Mouse (Mus musculus) intestine, embryonic 16.5 days (tissue): ENCODE measurements at regions not wholly inside any gene's neighbourhood (a gene's known extent, or its start where the extent isn't known, plus 50 kb on each side); places are given as distances from the start of the nearest gene placed in this dataset.

Experiments
- ATAC-seq: fragments of 200-750 bp; cut with Nextera tagmentation; 2 replicates; pipeline ENCODE4 v1.8.0; 2017; ENCODE audit warnings: moderate TSS enrichment, moderate library complexity
- H3K27ac ChIP-seq: fragments of 300-500 bp; sonication (generic); 2 replicates; pipeline ENCODE4 v1.5.1; 2014; ENCODE audit warnings: mild to moderate bottlenecking, low read length
- H3K27me3 ChIP-seq: fragments of 300-500 bp; sonication (generic); replicated peaks from 2 replicates; pipeline ENCODE4 v1.6.1; 2014; ENCODE audit warnings: low read length, control low read depth, mixed read lengths; ENCODE audit not compliant: control insufficient read depth, insufficient read depth
- H3K36me3 ChIP-seq: fragments of 300-500 bp; sonication (generic); 2 replicates; pipeline ENCODE4 v1.6.1; 2014; ENCODE audit warnings: low read length, control low read depth; ENCODE audit not compliant: control insufficient read depth, insufficient read depth
- H3K4me1 ChIP-seq: fragments of 300-500 bp; sonication (generic); 2 replicates; pipeline ENCODE4 v1.6.1; 2014; ENCODE audit warnings: low read length, control low read depth, mixed read lengths; ENCODE audit not compliant: control insufficient read depth, insufficient read depth
- H3K4me2 ChIP-seq: fragments of 300-500 bp; sonication (generic); 2 replicates; pipeline ENCODE4 v1.6.1; 2014; ENCODE audit warnings: low read depth, low read length, control low read depth
- H3K4me3 ChIP-seq: fragments of 300-500 bp; sonication (generic); 2 replicates; pipeline ENCODE4 v1.5.1; 2014; ENCODE audit warnings: mild to moderate bottlenecking, low read length
- H3K9ac ChIP-seq: fragments of 300-500 bp; sonication (generic); 2 replicates; pipeline ENCODE4 v1.6.1; 2014; ENCODE audit warnings: low read depth, low read length
- H3K9me3 ChIP-seq: fragments of 300-500 bp; sonication (generic); 2 replicates; pipeline ENCODE4 v1.6.1; 2016; ENCODE audit warnings: low read length, control low read depth; ENCODE audit not compliant: control insufficient read depth
- WGBS: fragments of 180-500 bp; shearing (Covaris S2); extraction: QIAGEN DNeasy Blood & Tissue Kit; methylation state at CpG from one replicate; pipeline ENCODE4 v1.1.7; 2014; 5-methylcytosine and 5-hydroxymethylcytosine counted together

DNA sequence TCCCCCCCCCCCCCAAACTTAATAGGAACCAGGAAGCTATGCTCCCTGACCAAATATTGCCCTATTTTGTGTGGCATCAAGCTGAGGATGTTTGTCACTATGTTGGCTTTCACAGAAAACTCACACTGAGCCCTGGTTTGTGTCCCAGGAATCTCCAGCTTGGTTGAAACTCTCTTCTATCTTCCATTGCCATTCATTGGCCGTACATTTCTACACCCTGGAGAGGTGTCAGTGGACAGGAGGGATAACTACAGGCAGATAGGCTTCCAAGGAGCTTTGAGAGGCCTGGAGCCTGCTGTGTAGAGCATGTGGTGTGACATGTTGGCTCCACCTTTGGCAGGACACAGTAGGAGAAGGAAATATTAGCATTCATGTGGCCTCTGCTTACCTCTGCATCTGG is 478.9 kb downstream of the Glrx3 start:
- 81% methylated on average over 1 of the region's 1 CpGs for WGBS
- Histone ChIP-seq H3K27ac (no peak overlapping the region), H3K4me1 (no peaks in the 10 kb centered on the region), H3K4me2 (no peak overlapping the region), H3K36me3 (no peaks in the 10 kb centered on the region), H3K9me3 (no peaks in the 10 kb centered on the region), H3K4me3 (no peak overlapping the region), H3K9ac (no peak overlapping the region), H3K27me3 (no peaks in the 10 kb centered on the region)
- ATAC-seq: no peak

- H3K27ac ChIP-seq: no peak overlapping the region
- no peaks in the 10 kb centered on the region for H3K36me3 ChIP-seq
- no peak overlapping the region for H3K4me2 ChIP-seq
- no peaks in the 10 kb centered on the region for H3K27me3 ChIP-seq
- no peak overlapping the region for H3K4me3 ChIP-seq
- H3K4me1 ChIP-seq: no peaks in the 10 kb centered on the region
- H3K9ac ChIP-seq: no peak overlapping the region
- ATAC-seq: peak; percentile 75
- no peaks in the 10 kb centered on the region for H3K9me3 ChIP-seq
- WGBS: 48% methylated on average over 7 of the region's 7 CpGs
Observed at GRCm38 (mm10) chr7:137924464-137925167, 472.9 kb downstream of the Tcerg1l start.

DNA sequence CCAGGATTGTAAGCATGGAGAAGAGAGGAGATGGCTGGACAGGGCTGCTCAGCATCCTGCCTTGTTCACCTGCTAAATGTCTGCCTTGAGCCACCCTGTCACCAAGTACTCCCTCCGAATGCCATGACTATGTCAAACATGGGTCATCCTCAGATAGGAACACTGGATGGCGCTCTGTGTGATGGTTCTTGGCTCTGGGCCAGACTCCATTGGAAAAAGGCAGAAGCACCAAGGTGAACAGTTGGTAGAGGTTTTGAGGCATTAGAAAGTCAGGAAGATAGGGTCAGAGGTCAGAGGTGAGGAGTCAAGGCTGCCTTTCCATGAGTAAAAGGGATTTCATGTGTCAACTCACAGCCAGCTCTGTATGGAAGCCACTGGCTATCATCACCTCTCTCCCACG is 471.9 kb downstream of the Tcerg1l start:
- no peak for ATAC-seq
- no peak overlapping the region for H3K4me2 ChIP-seq
- WGBS: 71% methylated on average over 3 of the region's 3 CpGs
- H3K4me3 ChIP-seq: no peak overlapping the region
- no peak overlapping the region for H3K27ac ChIP-seq
- no peaks in the 10 kb centered on the region for H3K9me3 ChIP-seq
- no peaks in the 10 kb centered on the region for H3K27me3 ChIP-seq
- no peaks in the 10 kb centered on the region for H3K4me1 ChIP-seq
- no peak overlapping the region for H3K9ac ChIP-seq
- H3K36me3 ChIP-seq: no peaks in the 10 kb centered on the region

DNA sequence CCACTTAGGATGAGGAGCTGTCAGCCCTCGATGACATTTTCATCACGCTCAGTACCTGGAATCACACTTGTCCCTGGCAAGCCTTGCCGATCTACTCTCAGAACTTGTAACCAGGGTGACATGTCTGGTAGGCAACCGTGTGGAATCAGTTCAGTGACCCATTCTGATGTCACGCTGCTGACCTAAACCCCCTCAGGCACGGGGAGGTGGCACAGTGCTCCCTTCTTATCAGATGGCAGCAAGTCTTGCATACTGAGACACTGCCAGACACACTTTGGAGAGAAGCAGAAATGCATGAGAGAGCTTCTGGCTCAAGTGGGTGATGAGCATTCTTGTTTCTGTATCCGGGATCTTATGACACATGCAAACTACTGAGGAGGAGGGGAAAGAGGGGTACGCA is 470.2 kb downstream of the Tcerg1l start:
- no peak for ATAC-seq
- Histone ChIP-seq H3K4me2 (no peak overlapping the region), H3K27me3 (no peaks in the 10 kb centered on the region), H3K4me3 (no peak overlapping the region), H3K9ac (no peak overlapping the region), H3K4me1 (no peaks in the 10 kb centered on the region), H3K36me3 (no peaks in the 10 kb centered on the region), H3K27ac (no peak overlapping the region), H3K9me3 (no peaks in the 10 kb centered on the region)
- WGBS: 75% methylated on average over 8 of the region's 8 CpGs

DNA sequence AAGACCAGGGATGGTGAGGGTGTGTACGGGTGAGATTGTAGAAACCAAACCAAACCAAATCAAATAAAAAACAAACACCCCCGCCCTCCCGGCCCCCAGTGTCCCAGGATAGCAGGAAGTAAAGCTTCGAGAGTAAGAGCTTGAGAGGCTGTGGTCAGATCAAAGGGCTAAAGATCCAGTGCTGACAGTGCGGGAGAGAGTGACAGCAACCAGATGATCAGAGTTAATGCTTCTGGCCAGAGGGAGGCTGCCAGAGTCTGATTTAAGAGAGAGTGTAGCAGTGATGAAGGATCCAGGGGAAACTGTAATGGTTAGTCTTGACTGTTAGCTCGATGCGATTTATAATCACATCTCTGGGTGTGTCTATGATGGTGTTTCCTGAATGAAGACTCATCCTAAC is 467.3 kb downstream of the Tcerg1l start:
- Histone ChIP-seq H3K4me3 (no peak overlapping the region), H3K27ac (no peak overlapping the region), H3K4me1 (no peaks in the 10 kb centered on the region), H3K27me3 (no peaks in the 10 kb centered on the region), H3K36me3 (no peaks in the 10 kb centered on the region), H3K9me3 (no peaks in the 10 kb centered on the region), H3K4me2 (no peak overlapping the region), H3K9ac (no peak overlapping the region)
- 24% methylated on average over 7 of the region's 7 CpGs for WGBS
- no peak for ATAC-seq

DNA sequence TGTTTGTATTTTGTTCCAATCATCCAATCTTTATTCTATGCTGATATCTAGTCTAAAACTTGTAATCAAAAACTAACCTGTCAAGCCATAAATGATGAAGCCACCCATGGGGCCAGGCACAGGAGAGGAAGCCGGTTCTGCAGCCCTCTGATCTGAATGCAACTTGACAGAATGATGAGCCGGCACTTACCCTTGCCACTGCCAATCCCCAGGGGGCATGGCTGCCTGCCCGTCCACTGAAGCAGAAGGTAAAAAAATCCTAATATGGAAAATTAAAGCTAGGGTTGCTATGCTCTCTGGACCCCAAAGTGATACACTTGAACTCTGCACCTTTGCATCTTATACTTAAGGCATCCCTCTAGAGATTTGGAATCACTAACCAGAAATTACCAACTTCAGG is 461.6 kb downstream of the Tcerg1l start:
- H3K4me3 ChIP-seq: no peak overlapping the region
- H3K36me3 ChIP-seq: no peaks in the 10 kb centered on the region
- H3K4me2 ChIP-seq: no peak overlapping the region
- no peaks in the 10 kb centered on the region for H3K27me3 ChIP-seq
- H3K27ac ChIP-seq: no peak overlapping the region
- H3K4me1 ChIP-seq: no peaks in the 10 kb centered on the region
- H3K9ac ChIP-seq: no peak overlapping the region
- H3K9me3 ChIP-seq: no peaks in the 10 kb centered on the region
- no peak for ATAC-seq
- 57% methylated on average over 3 of the region's 3 CpGs for whole genome bisulfite sequencing

DNA sequence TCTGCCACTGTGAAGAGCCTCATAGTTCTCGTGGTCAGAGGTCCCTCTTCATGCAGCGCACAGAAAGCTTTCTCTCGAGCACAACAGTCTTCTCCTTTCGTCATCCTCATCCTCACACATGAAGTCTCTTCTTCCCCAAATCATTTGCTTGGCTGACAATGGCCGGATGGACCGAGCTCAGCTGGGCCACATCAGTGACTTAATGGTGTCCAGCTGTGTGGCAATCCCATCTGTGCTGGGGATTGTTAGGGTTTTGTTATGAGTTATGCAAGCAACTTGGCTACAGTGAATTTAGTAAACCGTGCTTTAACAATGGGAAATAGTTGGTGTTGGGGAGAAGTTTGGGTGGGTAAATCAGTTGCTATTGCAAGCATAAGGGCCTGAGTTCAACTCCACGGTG is 458.4 kb downstream of the Tcerg1l start:
- Histone ChIP-seq H3K36me3 (no peaks in the 10 kb centered on the region), H3K27me3 (no peaks in the 10 kb centered on the region), H3K27ac (no peak overlapping the region), H3K4me2 (no peak overlapping the region), H3K4me3 (no peak overlapping the region), H3K9ac (no peak overlapping the region), H3K9me3 (no peaks in the 10 kb centered on the region), H3K4me1 (no peaks in the 10 kb centered on the region)
- no peak for ATAC-seq
- 75% methylated on average over 8 of the region's 8 CpGs for WGBS

DNA sequence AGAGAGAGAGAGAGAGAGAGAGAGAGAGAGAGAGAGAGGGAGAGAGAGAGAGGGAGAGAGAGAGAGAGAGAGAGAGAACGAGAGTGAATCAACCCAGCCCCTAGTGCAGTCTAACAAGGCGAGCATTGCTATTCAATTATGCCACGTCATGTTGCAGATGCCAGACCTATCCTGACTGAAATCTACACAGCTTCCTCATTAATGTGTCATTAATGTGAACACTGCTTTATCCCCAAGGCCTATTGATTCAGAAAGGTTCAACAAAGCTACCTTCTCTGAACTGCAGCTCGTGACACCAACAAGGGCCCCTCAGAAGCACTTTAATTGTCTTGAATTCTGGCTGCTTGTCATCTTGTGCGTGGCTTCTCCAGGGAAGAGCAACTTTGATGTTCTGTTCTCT is 457.4 kb downstream of the Tcerg1l start:
- no peak overlapping the region for H3K9ac ChIP-seq
- H3K36me3 ChIP-seq: no peaks in the 10 kb centered on the region
- no peak overlapping the region for H3K27ac ChIP-seq
- no peak overlapping the region for H3K4me3 ChIP-seq
- ATAC-seq: no peak
- H3K4me2 ChIP-seq: no peak overlapping the region
- no peaks in the 10 kb centered on the region for H3K4me1 ChIP-seq
- no peaks in the 10 kb centered on the region for H3K9me3 ChIP-seq
- H3K27me3 ChIP-seq: no peaks in the 10 kb centered on the region
- WGBS: 55% methylated on average over 5 of the region's 5 CpGs

DNA sequence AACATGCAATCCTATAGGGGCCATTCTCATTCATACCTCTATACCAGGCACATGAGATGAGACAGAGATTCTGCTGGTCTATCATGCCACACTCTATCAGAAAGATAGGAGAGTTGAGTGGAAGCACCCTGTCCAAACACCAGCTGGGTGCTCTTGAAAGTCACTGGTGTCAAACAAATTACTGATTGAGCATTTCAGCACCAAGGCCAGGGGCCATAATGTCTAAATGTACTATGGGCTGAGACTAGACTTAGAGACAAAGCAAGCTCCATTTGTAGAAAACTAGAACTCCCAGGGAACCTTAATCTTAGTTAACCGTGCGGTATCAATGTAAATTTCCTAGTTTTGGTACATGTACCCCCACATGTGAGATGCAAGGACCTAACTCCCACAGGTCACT is 452.5 kb downstream of the Tcerg1l start:
- ATAC-seq: no peak
- Histone ChIP-seq H3K4me3 (no peak overlapping the region), H3K27ac (no peak overlapping the region), H3K27me3 (no peaks in the 10 kb centered on the region), H3K4me1 (no peaks in the 10 kb centered on the region), H3K9me3 (no peaks in the 10 kb centered on the region), H3K4me2 (no peak overlapping the region), H3K9ac (no peak overlapping the region), H3K36me3 (no peaks in the 10 kb centered on the region)
- 87% methylated on average over 2 of the region's 2 CpGs for WGBS

DNA sequence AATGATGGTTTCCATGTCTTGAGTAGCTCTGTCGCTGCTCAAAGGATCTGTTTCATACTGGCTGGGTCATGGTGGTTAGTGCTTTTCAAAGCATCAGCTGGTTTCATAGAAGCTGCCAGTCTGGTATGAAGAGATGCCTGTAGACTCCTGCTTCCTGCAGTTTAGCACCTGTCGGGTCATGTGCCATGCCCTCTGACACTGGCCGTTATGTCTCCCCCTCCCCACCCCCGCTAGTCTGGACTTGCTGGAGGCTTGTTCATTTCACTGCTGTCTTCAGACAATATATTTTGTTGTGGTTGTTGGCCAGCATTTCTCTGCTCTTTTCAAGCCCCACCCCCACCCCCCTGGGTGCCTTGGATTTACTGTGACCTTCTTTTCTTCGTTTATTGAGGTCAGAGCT is 450.1 kb downstream of the Tcerg1l start:
- no peaks in the 10 kb centered on the region for H3K9me3 ChIP-seq
- no peak overlapping the region for H3K4me2 ChIP-seq
- H3K27me3 ChIP-seq: no peaks in the 10 kb centered on the region
- H3K4me3 ChIP-seq: no peak overlapping the region
- no peaks in the 10 kb centered on the region for H3K4me1 ChIP-seq
- no peak overlapping the region for H3K9ac ChIP-seq
- no peak for ATAC-seq
- no peaks in the 10 kb centered on the region for H3K36me3 ChIP-seq
- no peak overlapping the region for H3K27ac ChIP-seq
- 27% methylated on average over 5 of the region's 5 CpGs for WGBS
